In the genomic region with DNA sequence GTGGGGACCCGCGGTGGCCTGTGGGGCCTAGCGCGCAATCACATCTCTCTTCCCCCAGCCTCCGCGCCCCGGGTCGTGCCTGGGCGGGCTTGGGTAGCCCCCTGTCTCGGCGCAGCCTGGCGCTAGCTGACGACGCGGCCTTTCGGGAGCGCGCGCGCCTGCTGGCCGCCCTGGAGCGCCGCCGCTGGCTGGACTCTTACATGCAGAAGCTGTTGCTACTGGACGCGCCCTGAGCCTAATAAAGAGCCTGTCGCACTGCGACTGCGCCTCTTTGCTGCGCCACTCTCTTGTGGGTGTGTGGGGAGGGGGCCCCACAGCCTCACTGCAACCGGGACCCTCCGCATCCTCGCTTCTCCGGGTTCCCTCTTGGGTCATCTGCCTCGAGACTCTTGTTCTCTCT, we compare ENCODE assay signal across 8 mouse cellular contexts. TPM values are rescaled to one million over a fixed set of nuclear protein-coding genes. Genes with fewer than 3 reads are reported as not detected.
DNase-seq lines count a peak whose midpoint lies in the region; ATAC-seq and TF ChIP-seq lines count a peak whose summit lies in the region.

No protein-coding gene starts in this region.

- 5% methylated on average over 29 of the region's 35 CpGs for WGBS in kidney, embryonic 14.5 days
- WGBS in forebrain, embryonic 10.5 days: 3% methylated on average over 35 of the region's 35 CpGs
- 6% methylated on average over 33 of the region's 35 CpGs for WGBS in limb, embryonic 11.5 days
- WGBS in olfactory bulb, adult 2 months: 3% methylated on average over 35 of the region's 35 CpGs

- peaks cover 5% of the 10 kb centered on the region; the same call in 1 of the 2 replicates for H3K4me1 ChIP-seq in kidney, embryonic 14.5 days (ENCODE audit: control insufficient read depth, insufficient read depth, low read length)
- H3K4me1 ChIP-seq in forebrain, embryonic 10.5 days: peaks cover 46% of the 10 kb centered on the region
- H3K4me1 ChIP-seq in limb, embryonic 11.5 days (ENCODE audit: control insufficient read depth, insufficient read depth, low read length): peaks cover 12% of the 10 kb centered on the region; the same call in 1 of the 2 replicates
- peaks cover 16% of the 10 kb centered on the region for H3K4me1 ChIP-seq in olfactory bulb, adult 2 months (ENCODE audit: control insufficient read depth, insufficient read depth, low read length)

- TF ChIP-seq POLR2A in olfactory bulb, adult 2 months (IDR thresholded peaks at IDR 0.05; ENCODE audit: insufficient read depth, low read depth, low read length): no peak

- no peak for ATAC-seq in kidney, embryonic 14.5 days (ENCODE audit: low FRiP score, low TSS enrichment)
- no peak for ATAC-seq in limb, embryonic 11.5 days (ENCODE audit: insufficient number of reproducible peaks, low FRiP score, low TSS enrichment, low read depth)

- H3K36me3 ChIP-seq in kidney, embryonic 14.5 days (ENCODE audit: control insufficient read depth, insufficient read depth, low read length): no peaks in the 10 kb centered on the region
- no peaks in the 10 kb centered on the region for H3K36me3 ChIP-seq in forebrain, embryonic 10.5 days (replicated peaks)
- H3K36me3 ChIP-seq in limb, embryonic 11.5 days (ENCODE audit: control insufficient read depth, insufficient read depth, low read length): no peaks in the 10 kb centered on the region

- TF ChIP-seq CTCF in olfactory bulb, adult 2 months (IDR thresholded peaks at IDR 0.05; ENCODE audit: insufficient read depth, low read depth, low read length): no peak

- no peaks in the 10 kb centered on the region for H3K9me3 ChIP-seq in kidney, embryonic 14.5 days (ENCODE audit: control insufficient read depth, low read length)
- H3K9me3 ChIP-seq in forebrain, embryonic 10.5 days: no peaks in the 10 kb centered on the region
- no peaks in the 10 kb centered on the region for H3K9me3 ChIP-seq in limb, embryonic 11.5 days (ENCODE audit: control insufficient read depth, low read length)

- no peak overlapping the region for H3K9ac ChIP-seq in kidney, embryonic 14.5 days (ENCODE audit: low read depth, low read length)
- no peak overlapping the region for H3K9ac ChIP-seq in limb, embryonic 11.5 days (ENCODE audit: low read length)

- H3K4me3 ChIP-seq in kidney, embryonic 14.5 days (ENCODE audit: low read length): peak overlapping the region; percentile 1; the same call in 1 of the 2 replicates
- H3K4me3 ChIP-seq in forebrain, embryonic 10.5 days: peak overlapping the region; percentile 45
- H3K4me3 ChIP-seq in limb, embryonic 11.5 days (ENCODE audit: low read depth, low read length): 0 out of 2 replicates have a peak overlapping the region, but pooled peaks have one; percentile 3
- 0 out of 2 replicates have a peak overlapping the region, but pooled peaks have one; percentile 4 for H3K4me3 ChIP-seq in olfactory bulb, adult 2 months (ENCODE audit: insufficient read depth, low read depth, low read length)

- peaks cover 92% of the 10 kb centered on the region for H3K27me3 ChIP-seq in kidney, embryonic 14.5 days (ENCODE audit: control insufficient read depth, insufficient read depth, low read length)
- H3K27me3 ChIP-seq in forebrain, embryonic 10.5 days (ENCODE audit: poor library complexity, severe bottlenecking): peaks cover 100% of the 10 kb centered on the region
- H3K27me3 ChIP-seq in limb, embryonic 11.5 days (ENCODE audit: control insufficient read depth, insufficient read depth, low read length): peaks cover 87% of the 10 kb centered on the region

- H3K4me2 ChIP-seq in kidney, embryonic 14.5 days (replicated peaks; ENCODE audit: low read depth, low read length): no peak overlapping the region
- peak overlapping the region; percentile 12; the same call in 1 of the 2 replicates for H3K4me2 ChIP-seq in limb, embryonic 11.5 days (ENCODE audit: low read depth, severe bottlenecking)

- no peak overlapping the region for H3K27ac ChIP-seq in kidney, embryonic 14.5 days (ENCODE audit: low read depth, low read length)
- no peak overlapping the region for H3K27ac ChIP-seq in forebrain, embryonic 10.5 days
- H3K27ac ChIP-seq in limb, embryonic 11.5 days (replicated peaks; ENCODE audit: low read depth, low read length): no peak overlapping the region
- H3K27ac ChIP-seq in olfactory bulb, adult 2 months (ENCODE audit: insufficient read depth, low read depth, low read length): no peak overlapping the region

- no peak for DNase-seq in kidney, adult 18-20 months
- no peak for DNase-seq in forebrain, embryonic 10.5 days (ENCODE audit: extremely low spot score, low spot score)
- DNase-seq in limb, embryonic 11.5 days (ENCODE audit: low spot score): no peak
- no peak for DNase-seq in frontal cortex, postnatal 14 days (ENCODE audit: low spot score in 2 of 2)
- no peak for DNase-seq in left cerebral cortex, adult 8-10 months (ENCODE audit: low spot score in 2 of 2)
- no peak for DNase-seq in cerebellum, adult 9-10 months

RNA-seq across cellular contexts. Expression of a gene that starts 0.7 kb away (rescaled TPM):
- polyA plus RNA-seq in kidney, embryonic 14.5 days (2014; fragmentation: Nextera tagmentation; extraction: Ambion mirVana): not detected in 2 replicates
- polyA plus RNA-seq in forebrain, embryonic 10.5 days (2016; fragmentation: Nextera tagmentation; extraction: Ambion mirVana): 0.33 TPM in 1 of 2 replicates, not detected in the other
- not detected in 2 replicates for polyA plus RNA-seq in limb, embryonic 11.5 days (2014; fragmentation: Nextera tagmentation; extraction: Ambion mirVana)
- polyA plus RNA-seq in olfactory bulb, adult 2 months (2012; ENCODE audit: insufficient read depth, insufficient read length, low replicate concordance, missing spikeins): not detected in 2 replicates
- under 1 TPM in 1 of 4 experiments, not detected in 3; 0.80 TPM for total RNA-seq in left cerebral cortex, adult 8-10 months (2022)

RNA-seq across cellular contexts. Expression of a gene that starts 2.2 kb away (rescaled TPM):
- not detected in 2 replicates for polyA plus RNA-seq in kidney, embryonic 14.5 days (2014; fragmentation: Nextera tagmentation; extraction: Ambion mirVana)
- polyA plus RNA-seq in forebrain, embryonic 10.5 days (2016; fragmentation: Nextera tagmentation; extraction: Ambion mirVana): 0.15 TPM in 1 of 2 replicates, not detected in the other
- not detected in 2 replicates for polyA plus RNA-seq in limb, embryonic 11.5 days (2014; fragmentation: Nextera tagmentation; extraction: Ambion mirVana)
- not detected in 2 replicates for polyA plus RNA-seq in olfactory bulb, adult 2 months (2012; ENCODE audit: insufficient read depth, insufficient read length, low replicate concordance, missing spikeins)
- under 1 TPM in 1 of 4 experiments, not detected in 3; 0.34 TPM for total RNA-seq in left cerebral cortex, adult 8-10 months (2022)

RNA-seq across cellular contexts. Expression of a gene that starts 17.8 kb away (rescaled TPM):
- polyA plus RNA-seq in kidney, embryonic 14.5 days (2014; fragmentation: Nextera tagmentation; extraction: Ambion mirVana): 0.10 and 0.28 TPM in 2 replicates
- polyA plus RNA-seq in forebrain, embryonic 10.5 days (2016; fragmentation: Nextera tagmentation; extraction: Ambion mirVana): 0.95 and 1.2 TPM in 2 replicates
- polyA plus RNA-seq in limb, embryonic 11.5 days (2014; fragmentation: Nextera tagmentation; extraction: Ambion mirVana): 0.11 TPM in 1 of 2 replicates, not detected in the other
- polyA plus RNA-seq in olfactory bulb, adult 2 months (2012; ENCODE audit: insufficient read depth, insufficient read length, low replicate concordance, missing spikeins): not detected in 2 replicates
- total RNA-seq in left cerebral cortex, adult 8-10 months (2022): 1,000 to 10,000 TPM; 1,001 to 1,087 (median 1,026) TPM

RNA-seq across cellular contexts. Expression of a gene that starts 23.2 kb away (rescaled TPM):
- polyA plus RNA-seq in kidney, embryonic 14.5 days (2014; fragmentation: Nextera tagmentation; extraction: Ambion mirVana): 0.93 and 1.1 TPM in 2 replicates
- polyA plus RNA-seq in forebrain, embryonic 10.5 days (2016; fragmentation: Nextera tagmentation; extraction: Ambion mirVana): 0.57 and 0.66 TPM in 2 replicates
- polyA plus RNA-seq in limb, embryonic 11.5 days (2014; fragmentation: Nextera tagmentation; extraction: Ambion mirVana): 0.41 and 0.51 TPM in 2 replicates
- not detected in 2 replicates for polyA plus RNA-seq in olfactory bulb, adult 2 months (2012; ENCODE audit: insufficient read depth, insufficient read length, low replicate concordance, missing spikeins)
- 1 to 10 TPM; 4.3 to 6.4 (median 5.4) TPM for total RNA-seq in left cerebral cortex, adult 8-10 months (2022)

RNA-seq across cellular contexts. Expression of a gene that starts 27.2 kb away (rescaled TPM):
- 46.6 and 58.0 TPM in 2 replicates for polyA plus RNA-seq in kidney, embryonic 14.5 days (2014; fragmentation: Nextera tagmentation; extraction: Ambion mirVana)
- 53.0 and 55.1 TPM in 2 replicates for polyA plus RNA-seq in forebrain, embryonic 10.5 days (2016; fragmentation: Nextera tagmentation; extraction: Ambion mirVana)
- polyA plus RNA-seq in limb, embryonic 11.5 days (2014; fragmentation: Nextera tagmentation; extraction: Ambion mirVana): 37.2 and 38.7 TPM in 2 replicates
- polyA plus RNA-seq in olfactory bulb, adult 2 months (2012; ENCODE audit: insufficient read depth, insufficient read length, low replicate concordance, missing spikeins): not detected in 2 replicates
- total RNA-seq in left cerebral cortex, adult 8-10 months (2022): 10 to 100 TPM; 17.9 to 20.9 (median 19.8) TPM

Comparison
In these comparisons a context has a peak if more than half of its experiments do, and no peak if none do; other contexts are left out.
1. RNA of a gene that starts 17.8 kb away (polyA plus RNA-seq): not detected in olfactory bulb, adult 2 months; 0.95 to 1.2 TPM in forebrain, embryonic 10.5 days, 0.10 to 0.28 TPM in kidney, embryonic 14.5 days and 0.11 TPM in limb, embryonic 11.5 days; every median in the first group is over 10 times any median in the second.
2. Peak in every context shown above with its lines, with median percentiles within 50 percentile points of each other: H3K4me3 ChIP-seq.